Mouse (Mus musculus): ENCODE data around the gene Tmem40. TPM values are rescaled to one million over a fixed set of nuclear protein-coding genes. Genes with fewer than 3 reads are reported as not detected.

The Tmem40 gene
- total RNA-seq (2021) = 1 to 10 TPM; 1.4 to 1.6 TPM

DNA sequence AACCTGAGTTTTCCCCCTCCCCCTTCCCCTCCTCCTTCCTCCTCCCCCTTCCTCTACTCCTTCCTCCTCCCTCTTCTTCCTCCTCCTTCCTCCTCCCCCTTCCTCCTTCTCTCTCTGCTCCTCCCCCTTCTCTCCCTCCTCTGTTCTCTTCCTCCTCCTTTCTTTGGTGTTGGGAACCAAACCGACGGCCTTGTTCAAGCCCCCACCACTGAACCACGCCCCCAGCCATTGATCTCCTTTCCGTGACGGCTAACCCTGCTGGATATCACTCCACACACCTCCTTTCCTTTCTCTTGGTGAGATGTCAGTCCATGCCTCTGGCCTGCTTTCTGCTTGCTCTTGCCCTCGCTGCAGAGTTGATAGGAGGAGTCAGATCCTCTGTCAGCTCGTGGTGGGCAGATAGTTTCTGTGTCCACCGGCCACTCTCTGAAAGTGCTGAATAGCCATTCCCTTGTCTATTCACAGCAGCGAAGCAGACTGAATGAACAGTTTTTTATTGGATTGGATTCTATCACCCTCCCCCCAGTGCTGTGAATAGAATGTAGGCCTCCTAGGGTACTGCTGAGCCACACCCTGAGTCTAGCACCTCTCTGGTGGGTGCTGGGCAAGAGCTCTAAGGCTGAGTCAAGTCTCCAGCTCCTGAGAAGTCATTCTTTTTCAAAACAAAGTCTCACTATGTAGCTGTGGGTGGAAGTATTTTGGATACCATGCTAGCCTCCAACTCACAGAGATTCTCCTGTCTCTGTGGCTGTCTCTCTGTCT lies at the start of gene Tmem40:
Gene Tmem40 (minus strand): TSS at position 416 of the 762 bp plus-strand sequence.
- intact Hi-C loops (cut with DNase I) = no loop called here
- DNase-seq (ENCODE audit: extremely low spot score in 1 of 2, low spot score in 2 of 2) = peak in 1 of 2 experiments; percentile 35

GRCm38 (mm10) chr6:115811606-115812005 lies 49.4 kb upstream of the Tmem40 start:
- intact Hi-C loops (cut with DNase I) = loop anchor here (10.0 kb wide), 1 partner anchor 193 kb away; no protein-coding TSS in a partner anchor
- no peak for DNase-seq (ENCODE audit: extremely low spot score in 1 of 2, low spot score in 2 of 2)

GRCm38 (mm10) chr6:115808488-115809231 lies 46.5 kb upstream of the Tmem40 start, which contains the start of gene Rpl32:
Rpl32 (minus strand) TSS chr6:115808747.
- intact Hi-C loops (cut with DNase I) = no loop called here
- peak; percentile 86 to 91 for DNase-seq (ENCODE audit: extremely low spot score in 1 of 2, low spot score in 2 of 2)

- no peak for DNase-seq (ENCODE audit: extremely low spot score in 1 of 2, low spot score in 2 of 2)
Measured at GRCm38 (mm10) chr6:115808196-115808487, 45.9 kb upstream of the Tmem40 start.

GRCm38 (mm10) chr6:115807464-115808195 lies 45.4 kb upstream of the Tmem40 start:
- no peak for DNase-seq (ENCODE audit: extremely low spot score in 1 of 2, low spot score in 2 of 2)
- intact Hi-C loops (cut with DNase I) = no loop called here

More at GRCm38 (mm10) chr6:115808196-115808487, 45.9 kb upstream of the Tmem40 start:
- intact Hi-C loops (cut with DNase I) = no loop called here

- no peak for DNase-seq (ENCODE audit: extremely low spot score in 1 of 2, low spot score in 2 of 2)
- intact Hi-C loops (cut with DNase I) = loop anchor here (5.0 kb wide), 1 partner anchor 172 kb away; no protein-coding TSS in a partner anchor
Measured at GRCm38 (mm10) chr6:115804432-115805192, 42.4 kb upstream of the Tmem40 start.

DNA sequence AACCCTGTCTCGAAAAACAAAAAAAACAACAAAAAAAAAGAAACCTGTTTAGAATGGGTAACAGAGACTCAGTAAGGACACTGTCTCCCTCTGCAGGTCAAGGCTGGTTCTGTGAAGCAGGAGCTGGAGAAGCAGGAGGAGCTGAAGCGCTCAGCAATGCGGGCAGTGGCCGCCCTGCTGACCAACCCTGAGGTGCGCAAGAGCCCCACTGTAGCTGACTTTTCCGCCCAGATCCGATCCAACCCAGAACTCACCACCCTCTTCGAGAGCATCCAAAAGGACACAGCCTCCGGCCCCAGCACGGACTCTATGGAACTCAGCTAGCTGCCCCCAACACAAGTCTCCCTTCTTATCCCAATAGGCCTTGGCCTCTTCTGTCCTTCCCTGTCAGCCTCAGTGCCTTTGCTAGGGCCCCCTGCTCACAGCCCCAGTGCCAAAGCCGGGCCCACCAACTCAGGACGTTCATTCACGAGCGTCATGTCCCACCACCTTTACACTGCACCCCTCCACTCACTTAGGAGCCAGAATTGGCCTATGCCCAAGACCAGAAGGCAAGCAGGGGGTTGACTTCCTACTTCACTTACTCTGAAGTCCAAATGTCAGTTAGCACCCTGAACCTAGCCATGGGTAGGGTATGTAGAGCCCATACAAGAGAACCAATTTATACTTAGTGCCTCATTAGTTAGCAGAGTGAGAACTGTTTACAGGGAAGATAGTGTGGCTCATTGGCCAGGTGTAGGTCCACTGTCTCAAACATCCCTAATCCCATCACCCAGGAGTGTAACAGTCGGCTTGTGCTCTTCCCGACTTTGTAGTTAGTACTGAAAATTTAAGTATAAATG lies 41.6 kb upstream of the Tmem40 start:
- DNase-seq (ENCODE audit: extremely low spot score in 1 of 2, low spot score in 2 of 2) = peak; percentile 63 to 89
- intact Hi-C loops (cut with DNase I) = loop anchor here (5.0 kb wide), 1 partner anchor 171 kb away; no protein-coding TSS in a partner anchor

DNA sequence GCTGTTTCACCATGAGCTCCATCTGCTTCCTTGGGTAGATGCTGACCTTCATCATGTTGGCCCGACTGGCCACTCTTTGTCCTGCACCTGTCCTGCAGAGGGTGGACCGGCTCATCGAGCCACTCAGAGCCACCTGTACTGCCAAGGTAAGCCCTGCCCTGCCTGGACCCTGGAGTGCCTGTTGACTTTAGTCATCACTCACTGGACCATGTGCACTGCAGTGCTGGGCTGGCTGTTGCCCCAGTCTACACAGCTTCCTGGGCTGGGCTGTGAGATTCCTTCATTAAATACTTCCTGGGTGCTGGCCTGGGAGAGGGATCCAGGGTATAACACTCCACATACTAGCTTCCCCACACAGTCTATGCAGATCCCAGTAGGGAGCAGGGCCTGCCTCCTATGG lies 39.6 kb upstream of the Tmem40 start:
- intact Hi-C loops (cut with DNase I) = loop anchor here (5.0 kb wide), 1 partner anchor 170 kb away; no protein-coding TSS in a partner anchor
- no peak for DNase-seq (ENCODE audit: extremely low spot score in 1 of 2, low spot score in 2 of 2)

DNA sequence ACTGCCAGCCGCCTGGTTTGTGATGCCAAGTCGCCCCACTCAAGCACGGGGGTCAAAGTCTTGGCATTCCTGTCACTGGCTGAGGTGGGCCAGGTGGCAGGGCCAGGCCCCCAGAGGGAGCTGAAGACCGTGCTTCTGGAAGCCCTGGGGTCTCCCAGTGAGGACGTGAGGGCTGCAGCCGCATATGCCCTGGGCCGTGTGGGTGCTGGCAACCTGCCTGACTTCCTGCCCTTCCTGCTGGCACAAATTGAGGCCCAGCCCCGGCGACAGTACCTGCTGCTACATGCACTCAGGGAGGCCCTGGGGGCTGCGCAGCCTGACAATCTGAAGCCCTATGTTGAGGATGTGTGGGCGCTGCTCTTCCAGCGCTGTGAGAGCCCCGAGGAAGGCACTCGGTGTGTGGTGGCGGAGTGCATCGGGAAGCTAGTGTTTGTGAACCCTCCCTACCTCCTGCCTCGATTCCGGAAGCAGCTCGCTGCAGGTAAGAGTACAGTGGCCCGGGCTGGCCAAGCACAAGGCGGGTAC lies 30.5 kb upstream of the Tmem40 start:
- peak in 1 of 2 experiments; percentile 44 for DNase-seq (ENCODE audit: extremely low spot score in 1 of 2, low spot score in 2 of 2)
- intact Hi-C loops (cut with DNase I) = no loop called here

- intact Hi-C loops (cut with DNase I) = no loop called here
- DNase-seq (ENCODE audit: extremely low spot score in 1 of 2, low spot score in 2 of 2) = peak in 1 of 2 experiments; percentile 55
Measured at GRCm38 (mm10) chr6:115791842-115792686, 29.9 kb upstream of the Tmem40 start.

GRCm38 (mm10) chr6:115791016-115791415 lies 28.8 kb upstream of the Tmem40 start:
- no peak for DNase-seq (ENCODE audit: extremely low spot score in 1 of 2, low spot score in 2 of 2)
- intact Hi-C loops (cut with DNase I) = no loop called here

DNA sequence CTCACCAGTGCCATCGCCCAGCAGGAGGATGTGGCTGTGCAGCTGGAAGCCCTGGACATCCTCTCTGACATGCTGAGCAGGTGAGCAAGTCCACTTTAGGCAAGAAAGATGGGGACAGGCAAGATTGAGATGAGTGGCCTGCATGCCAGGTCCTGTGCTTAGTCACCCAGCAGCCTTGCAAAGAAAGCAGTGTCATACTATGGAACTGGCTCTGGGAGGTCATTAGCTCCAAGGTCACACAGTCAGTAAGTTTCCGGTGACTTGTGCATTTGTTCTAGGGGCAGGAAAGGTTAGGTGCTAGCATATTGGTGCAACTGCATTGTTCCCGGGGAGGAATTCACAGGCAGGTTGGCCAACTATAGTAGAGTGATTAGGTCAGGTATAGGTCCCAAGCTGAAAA lies 20.6 kb upstream of the Tmem40 start:
- intact Hi-C loops (cut with DNase I) = no loop called here
- no peak for DNase-seq (ENCODE audit: extremely low spot score in 1 of 2, low spot score in 2 of 2)

DNA sequence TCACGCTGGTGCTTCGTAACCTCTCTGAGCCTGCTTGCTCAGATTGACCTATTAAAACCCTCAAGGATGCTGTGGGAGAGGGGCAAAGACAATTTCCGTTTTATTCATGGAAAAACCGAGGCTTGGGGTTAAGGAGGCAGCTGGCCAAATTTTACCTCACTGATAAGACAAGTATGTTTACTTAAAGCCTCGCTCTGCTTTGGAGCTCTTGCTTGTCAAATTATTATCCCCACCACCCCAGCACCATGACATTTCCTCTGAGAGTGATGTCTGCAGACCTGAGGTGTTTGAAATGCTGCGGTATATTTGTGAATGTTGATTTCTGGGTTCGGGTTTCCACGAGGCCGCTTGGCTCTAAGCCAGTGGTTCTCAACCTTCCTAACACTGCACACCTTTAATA lies 14.2 kb upstream of the Tmem40 start:
- intact Hi-C loops (cut with DNase I) = no loop called here
- no peak for DNase-seq (ENCODE audit: extremely low spot score in 1 of 2, low spot score in 2 of 2)

GRCm38 (mm10) chr6:115775838-115776237 lies 13.6 kb upstream of the Tmem40 start:
- intact Hi-C loops (cut with DNase I) = no loop called here
- no peak for DNase-seq (ENCODE audit: extremely low spot score in 1 of 2, low spot score in 2 of 2)

GRCm38 (mm10) chr6:115774501-115774921 lies 12.3 kb upstream of the Tmem40 start, which contains the start of gene Cand2:
Cand2 (plus strand) TSS chr6:115774538.
- DNase-seq (ENCODE audit: extremely low spot score in 1 of 2, low spot score in 2 of 2) = peak in 1 of 2 experiments; percentile 76
- intact Hi-C loops (cut with DNase I) = no loop called here

GRCm38 (mm10) chr6:115773966-115774413 lies 11.8 kb upstream of the Tmem40 start:
- DNase-seq (ENCODE audit: extremely low spot score in 1 of 2, low spot score in 2 of 2) = no peak

More at GRCm38 (mm10) chr6:115773966-115774413, 11.8 kb upstream of the Tmem40 start:
- intact Hi-C loops (cut with DNase I) = no loop called here
